Mouse (Mus musculus) left cerebral cortex, postnatal 10 days (tissue): Measurements from ENCODE around the gene Slc30a4. TPM values are rescaled to one million over a fixed set of nuclear protein-coding genes. Genes with fewer than 3 reads are reported as not detected.

Experiments used
- DNase-seq, 2 experiments: peaks; one replicate each; pipeline ENCODE4 v3.0.0; 2021 to 2022; ENCODE audit warnings: low spot score in 2 of 2, mixed read lengths in 1 of 2; ENCODE audit errors: extremely low spot score in 1 of 2
- intact Hi-C: fragments of 180-260 bp; cut with DNase I; formaldehyde crosslinking; loops from one replicate; pipeline ENCODE4 v1.15.1; 2025
- microRNA-seq: library from miRNA; unstranded; fragments of <30 nt; microRNA quantifications from one replicate; pipeline ENCODE4 v1.2.0, GENCODE M21; 2022
- total RNA-seq, 2 experiments: library from RNA; stranded (reverse); gene quantifications; 2 replicates each; pipeline ENCODE4 v1.2.3; 2021

Gene Slc30a4
- total RNA-seq, 2 experiments from 2014 or later, result 37.6 to 38.7 TPM

GRCm38 (mm10) chr2:122636686-122637085 is 65.8 kb downstream of the Slc30a4 start, which contains the start of gene AA467197:
Gene AA467197, plus strand, starts transcription at chr2:122636986.
- intact Hi-C loops, result loop anchor here (10.0 kb wide), 1 partner anchor 118 kb away; no protein-coding TSS in a partner anchor

More at GRCm38 (mm10) chr2:122636686-122637085, 65.8 kb downstream of the Slc30a4 start, which contains the start of gene AA467197:
- no peak for DNase-seq

Small RNAs within 50 kb of the gene (microRNA-seq; reads per million reads assigned to microRNA genes)
- 4.9 reads per million, percentile 17 among the genes with 10 or more reads in this experiment for gene Mir147

Other genes with a start within 250 kb of the Slc30a4 start
- not detected for gene Gm14085, start 217.7 kb downstream of the Slc30a4 start, total RNA-seq
- 10 to 100 TPM; 64.7 to 71.5 TPM for gene Gatm, start 91.4 kb downstream of the Slc30a4 start, total RNA-seq
- under 1 TPM in 1 of 2 experiments, not detected in 1; 0.99 TPM for gene AA467197, start 65.7 kb downstream of the Slc30a4 start, total RNA-seq
- 10 to 100 TPM; 41.7 to 44.0 TPM for gene Bloc1s6, start 35.8 kb upstream of the Slc30a4 start, total RNA-seq
- 1 to 10 TPM; 3.6 to 4.9 TPM for gene Sqor, start 62.6 kb upstream of the Slc30a4 start, total RNA-seq